Mouse (Mus musculus) liver, embryonic 14.5 days (tissue): ENCODE results near the gene Cd36.

Source experiments
- CTCF ChIP-seq: IDR thresholded peaks from 2 replicates; pipeline ENCODE4 v1.5.1; 2016; ENCODE audit warnings: antibody characterized with exemption, low read depth, control low read depth
- EP300 ChIP-seq: IDR thresholded peaks from 2 replicates; pipeline ENCODE4 v1.6.1; 2016; ENCODE audit warnings: antibody characterized with exemption, low read depth

GRCm38 (mm10) chr5:17753471-17754005 lies 135.1 kb downstream of the Cd36 start:
- no peak for TF ChIP-seq CTCF
- TF ChIP-seq EP300 = no peak
